Mouse (Mus musculus): ENCODE data around the gene Gmpr. TPM values are rescaled to one million over a fixed set of nuclear protein-coding genes. Genes with fewer than 3 reads are reported as not detected.

Gene Gmpr
- polyA plus RNA-seq (2017; shearing (Covaris generic)) = 0.44 TPM

DNA sequence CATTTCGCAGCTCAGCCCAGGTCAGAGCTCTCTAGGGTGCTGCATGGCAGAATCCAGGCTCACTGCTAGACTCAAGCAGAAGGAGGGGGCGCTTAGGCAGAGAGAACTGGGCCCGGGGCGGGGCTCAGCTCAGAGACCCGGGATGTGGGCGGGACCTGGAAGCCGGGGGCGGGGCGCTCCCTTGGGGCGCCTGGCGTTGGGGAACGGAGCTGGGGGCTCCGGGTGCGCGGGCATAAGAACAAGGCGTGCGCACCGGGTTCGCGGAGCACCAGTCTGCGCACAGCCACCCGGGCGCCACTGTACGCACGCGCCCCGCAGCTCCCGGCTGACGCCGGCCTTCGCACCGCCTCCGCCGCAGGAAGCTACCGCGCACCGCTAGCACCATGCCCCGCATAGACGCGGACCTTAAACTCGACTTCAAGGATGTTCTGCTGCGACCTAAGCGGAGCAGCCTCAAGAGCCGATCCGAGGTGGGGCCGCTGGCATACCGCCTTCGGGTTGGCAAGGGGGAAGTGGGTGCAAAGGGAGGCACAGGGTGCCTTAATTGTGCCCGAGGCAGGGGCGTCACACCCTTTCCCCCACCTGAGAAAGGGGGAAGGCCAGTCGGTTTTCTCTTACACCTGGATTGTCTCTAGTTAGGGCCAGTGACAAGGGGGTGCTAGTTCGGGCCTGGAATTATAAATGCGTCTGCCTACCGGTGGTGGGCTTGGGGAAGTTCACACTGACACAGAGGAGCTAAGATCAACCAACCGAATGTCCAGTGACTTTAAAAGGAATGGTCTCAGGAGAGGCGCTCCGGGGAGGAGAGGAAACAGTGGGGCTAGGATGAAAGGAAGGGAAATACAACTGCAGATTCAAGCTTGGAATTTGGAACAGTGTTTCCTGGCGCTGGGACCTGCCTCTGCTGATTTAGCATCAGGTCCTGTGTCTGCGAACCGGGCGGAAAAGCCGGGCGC lies at the start of gene Gmpr:
TSS of gene Gmpr (plus strand) at position 171 of the 956 bp plus-strand sequence.

Other genes starting within 250 kb of the Gmpr start
- gene Mylip, start 117.7 kb upstream of the Gmpr start, polyA plus RNA-seq (2017; shearing (Covaris generic)) = 31.2 TPM

Data from inflammation-experienced regulatory T-cells, adult 16 weeks (primary cell).